Mouse (Mus musculus) megakaryocyte progenitor cell, adult 5-6 weeks (primary cell): Measurements from ENCODE around the gene Yae1d1. TPM values are rescaled to one million over a fixed set of nuclear protein-coding genes. Genes with fewer than 3 reads are reported as not detected.

Source experiments
- total RNA-seq, 2 experiments: library from RNA; stranded (forward) in 1 of 2; stranded (reverse) in 1 of 2; fragments of 157-497, 149-512 nt in 1 of 2; fragments of 200-1000 nt in 1 of 2; gene quantifications; 2 replicates each; pipeline versions ENCODE4 v1.2.3 to v1.2.4; 2015 to 2017

Gene Yae1d1
- total RNA-seq, 2 experiments from 2014 or later: 7.7 to 16.0 TPM

Other genes with a start within 250 kb of the Yae1d1 start
- 82.3 and 90.9 TPM in 2 replicates for gene Cdk13, start 188.3 kb downstream of the Yae1d1 start, total RNA-seq (2015)
- 43.9 and 73.1 TPM in 2 replicates for gene Cdk13, start 188.3 kb downstream of the Yae1d1 start, total RNA-seq (2017)
- 12.3 and 18.0 TPM in 2 replicates for gene Rala, start 49.1 kb downstream of the Yae1d1 start, total RNA-seq (2015)
- 18.9 and 23.0 TPM in 2 replicates for gene Rala, start 49.1 kb downstream of the Yae1d1 start, total RNA-seq (2017)